Mouse (Mus musculus): ENCODE measurements around the gene Chrnb1. TPM values are rescaled to one million over a fixed set of nuclear protein-coding genes. Genes with fewer than 3 reads are reported as not detected.

Gene Chrnb1
- polyA plus RNA-seq, 1 experiment from 2014 or later = 5.0 TPM

DNA sequence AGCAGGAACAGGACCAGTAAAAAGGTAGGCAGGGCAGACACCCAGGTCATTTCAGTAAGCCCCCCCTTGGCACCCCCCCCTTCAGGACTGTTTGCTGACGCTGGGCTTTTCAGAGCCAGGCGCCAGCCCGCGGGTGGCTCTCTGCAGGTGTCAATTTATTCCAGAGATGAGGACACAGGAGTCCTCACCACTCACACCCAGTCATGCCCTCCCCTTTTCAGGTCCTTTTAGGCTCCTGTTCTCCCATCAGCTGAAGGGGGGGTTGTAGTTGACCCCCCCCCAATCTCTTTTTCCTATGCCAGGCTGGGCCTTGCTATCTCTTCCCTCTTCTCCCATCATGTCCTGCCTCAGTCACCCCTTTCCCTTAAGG is 40.2 kb upstream of the Chrnb1 start:
- Histone ChIP-seq H3K9ac (ENCODE audit: low read length) (no peak overlapping the region), H3K27ac (replicated peaks) (no peak overlapping the region), H3K4me2 (replicated peaks; ENCODE audit: low read depth) (peak overlapping the region; percentile 77), H3K9me3 (ENCODE audit: control insufficient read depth, low read length) (no peaks in the 10 kb centered on the region), H3K36me3 (ENCODE audit: control insufficient read depth, insufficient read depth, low read length) (0 out of 2 replicates have a peak, but pooled peaks cover 2% of the 10 kb centered on the region), H3K4me1 (replicated peaks; ENCODE audit: control insufficient read depth, insufficient read depth) (peaks cover 5% of the 10 kb centered on the region), H3K4me3 (ENCODE audit: low read depth, low read length) (no peak overlapping the region), H3K27me3 (ENCODE audit: control insufficient read depth, insufficient read depth, low read length) (no peaks in the 10 kb centered on the region)
- DNase-seq (ENCODE audit: low spot score) (no peak), ATAC-seq (ENCODE audit: low FRiP score, low TSS enrichment) (no peak)
- TF ChIP-seq EP300 (optimal IDR thresholded peaks at IDR 0.05) (no peak), CTCF (IDR thresholded peaks at IDR 0.05; ENCODE audit: low read depth) (no peak)
- 20% methylated on average over 4 of the region's 4 CpGs for WGBS

- Histone ChIP-seq H3K9me3 (ENCODE audit: control insufficient read depth, low read length) (no peaks in the 10 kb centered on the region), H3K9ac (ENCODE audit: low read length) (0 out of 2 replicates have a peak overlapping the region, but pooled peaks have one; percentile 8), H3K36me3 (ENCODE audit: control insufficient read depth, insufficient read depth, low read length) (0 out of 2 replicates have a peak, but pooled peaks cover 2% of the 10 kb centered on the region), H3K4me2 (replicated peaks; ENCODE audit: low read depth) (peak overlapping the region; percentile 77; the same call in 1 of the 2 replicates), H3K27me3 (ENCODE audit: control insufficient read depth, insufficient read depth, low read length) (no peaks in the 10 kb centered on the region), H3K4me3 (ENCODE audit: low read depth, low read length) (no peak overlapping the region), H3K4me1 (replicated peaks; ENCODE audit: control insufficient read depth, insufficient read depth) (peaks cover 5% of the 10 kb centered on the region), H3K27ac (replicated peaks) (no peak overlapping the region)
- WGBS = 36% methylated on average over 9 of the region's 9 CpGs
- TF ChIP-seq CTCF (IDR thresholded peaks at IDR 0.05; ENCODE audit: low read depth) (no peak), EP300 (optimal IDR thresholded peaks at IDR 0.05) (no peak)
- DNase-seq (ENCODE audit: low spot score) (no peak), ATAC-seq (ENCODE audit: low FRiP score, low TSS enrichment) (no peak)
Observed at GRCm38 (mm10) chr11:69835326-69835965, 39.7 kb upstream of the Chrnb1 start.

DNA sequence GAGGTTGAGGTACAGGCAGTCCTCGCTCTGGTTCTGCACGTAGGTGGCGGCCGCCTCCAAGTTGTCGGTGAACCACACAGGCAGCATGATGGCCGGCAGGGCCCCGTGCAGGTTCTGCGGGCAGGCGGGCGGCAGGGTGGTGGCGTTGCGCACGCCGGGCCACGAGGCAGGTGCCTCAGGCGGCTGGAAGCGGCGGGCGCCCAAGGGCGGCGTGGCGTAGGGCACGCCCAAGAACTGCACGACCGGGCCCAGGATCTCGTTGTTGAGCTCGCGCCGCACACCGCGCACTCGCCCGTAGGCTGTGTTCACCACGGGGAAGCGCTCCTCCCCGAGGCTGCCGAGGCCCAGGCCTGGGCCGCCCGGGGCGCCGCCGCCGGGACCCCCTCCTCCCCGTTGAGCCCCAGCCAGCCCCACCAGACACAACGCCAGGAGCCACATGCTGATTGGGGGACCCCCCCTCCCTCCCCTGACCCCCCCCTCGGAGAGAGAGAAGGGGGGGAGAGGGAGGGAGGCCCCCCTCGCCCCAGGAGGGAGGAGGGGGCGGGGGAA is 38.3 kb upstream of the Chrnb1 start:
- no peaks in the 10 kb centered on the region for H3K36me3 ChIP-seq (ENCODE audit: control insufficient read depth, insufficient read depth, low read length)
- TF ChIP-seq EP300 (optimal IDR thresholded peaks at IDR 0.05) (no peak), CTCF (IDR thresholded peaks at IDR 0.05; ENCODE audit: low read depth) (peak; percentile 6; the same call in 1 of the 2 replicates)
- no peaks in the 10 kb centered on the region for H3K9me3 ChIP-seq (ENCODE audit: control insufficient read depth, low read length)
- H3K27ac ChIP-seq (replicated peaks) = peak overlapping the region; percentile 30; the same call in 1 of the 2 replicates
- H3K4me1 ChIP-seq (replicated peaks; ENCODE audit: control insufficient read depth, insufficient read depth) = peaks cover 3% of the 10 kb centered on the region
- H3K9ac ChIP-seq (ENCODE audit: low read length) = peak overlapping the region; percentile 66
- H3K27me3 ChIP-seq (ENCODE audit: control insufficient read depth, insufficient read depth, low read length) = no peaks in the 10 kb centered on the region
- peak; percentile 79 for DNase-seq (ENCODE audit: low spot score)
- 12% methylated on average over 37 of the region's 48 CpGs for WGBS
- peak overlapping the region; percentile 35 for H3K4me3 ChIP-seq (ENCODE audit: low read depth, low read length)
- peak; percentile 18; the same call in 1 of the 2 replicates for ATAC-seq (ENCODE audit: low FRiP score, low TSS enrichment)
- H3K4me2 ChIP-seq (replicated peaks; ENCODE audit: low read depth) = peak overlapping the region; percentile 67

DNA sequence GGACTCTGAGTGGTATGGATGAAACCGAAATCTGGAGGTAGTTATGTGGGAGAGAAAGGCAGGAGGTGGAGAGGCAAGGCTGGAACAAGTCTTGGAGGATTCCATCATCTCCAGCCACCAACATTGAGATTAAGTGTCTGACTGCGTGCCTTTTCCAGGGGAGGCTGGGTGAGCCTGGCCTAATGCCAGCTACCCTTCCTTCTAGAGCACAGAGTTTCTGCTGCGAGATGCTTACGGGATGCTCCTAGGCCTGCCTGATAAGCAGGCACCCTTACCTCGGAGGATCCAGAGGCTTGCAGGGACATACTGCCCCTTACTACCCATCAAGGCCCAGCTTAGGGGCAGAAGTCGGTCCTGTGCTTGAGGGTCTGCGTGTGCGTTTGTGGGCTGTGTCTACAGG is 37.8 kb upstream of the Chrnb1 start:
- Histone ChIP-seq H3K27me3 (ENCODE audit: control insufficient read depth, insufficient read depth, low read length) (no peaks in the 10 kb centered on the region), H3K4me2 (replicated peaks; ENCODE audit: low read depth) (peak overlapping the region; percentile 67), H3K27ac (replicated peaks) (no peak overlapping the region; the same call in 1 of the 2 replicates), H3K9ac (ENCODE audit: low read length) (peak overlapping the region; percentile 66), H3K36me3 (ENCODE audit: control insufficient read depth, insufficient read depth, low read length) (no peaks in the 10 kb centered on the region), H3K9me3 (ENCODE audit: control insufficient read depth, low read length) (no peaks in the 10 kb centered on the region), H3K4me3 (ENCODE audit: low read depth, low read length) (peak overlapping the region; percentile 35), H3K4me1 (replicated peaks; ENCODE audit: control insufficient read depth, insufficient read depth) (peaks cover 3% of the 10 kb centered on the region)
- TF ChIP-seq EP300 (optimal IDR thresholded peaks at IDR 0.05) (no peak), CTCF (IDR thresholded peaks at IDR 0.05; ENCODE audit: low read depth) (no peak)
- DNase-seq (ENCODE audit: low spot score) = no peak
- 62% methylated on average over 8 of the region's 8 CpGs for WGBS
- no peak for ATAC-seq (ENCODE audit: low FRiP score, low TSS enrichment)

GRCm38 (mm10) chr11:69828832-69829231 is 33.1 kb upstream of the Chrnb1 start:
- TF ChIP-seq EP300 (optimal IDR thresholded peaks at IDR 0.05) (no peak), CTCF (IDR thresholded peaks at IDR 0.05; ENCODE audit: low read depth) (no peak)
- no peaks in the 10 kb centered on the region for H3K36me3 ChIP-seq (ENCODE audit: control insufficient read depth, insufficient read depth, low read length)
- no peaks in the 10 kb centered on the region for H3K27me3 ChIP-seq (ENCODE audit: control insufficient read depth, insufficient read depth, low read length)
- H3K4me1 ChIP-seq (replicated peaks; ENCODE audit: control insufficient read depth, insufficient read depth) = no peaks in the 10 kb centered on the region; the same call in 1 of the 2 replicates
- ATAC-seq (ENCODE audit: low FRiP score, low TSS enrichment) = 0 out of 2 replicates have a peak, but pooled peaks have one; percentile 29
- no peak overlapping the region for H3K4me2 ChIP-seq (replicated peaks; ENCODE audit: low read depth)
- no peaks in the 10 kb centered on the region for H3K9me3 ChIP-seq (ENCODE audit: control insufficient read depth, low read length)
- H3K4me3 ChIP-seq (ENCODE audit: low read depth, low read length) = no peak overlapping the region
- no peak for DNase-seq (ENCODE audit: low spot score)
- H3K27ac ChIP-seq (replicated peaks) = no peak overlapping the region
- WGBS = 78% methylated on average over 5 of the region's 5 CpGs
- H3K9ac ChIP-seq (ENCODE audit: low read length) = no peak overlapping the region

GRCm38 (mm10) chr11:69823456-69823855 is 27.7 kb upstream of the Chrnb1 start:
- H3K9ac ChIP-seq (ENCODE audit: low read length) = no peak overlapping the region
- DNase-seq (ENCODE audit: low spot score) (no peak), ATAC-seq (ENCODE audit: low FRiP score, low TSS enrichment) (no peak)
- H3K36me3 ChIP-seq (ENCODE audit: control insufficient read depth, insufficient read depth, low read length) = no peaks in the 10 kb centered on the region
- H3K27ac ChIP-seq (replicated peaks) = no peak overlapping the region
- H3K4me3 ChIP-seq (ENCODE audit: low read depth, low read length) = no peak overlapping the region
- no peak overlapping the region for H3K4me2 ChIP-seq (replicated peaks; ENCODE audit: low read depth)
- H3K27me3 ChIP-seq (ENCODE audit: control insufficient read depth, insufficient read depth, low read length) = no peaks in the 10 kb centered on the region
- H3K4me1 ChIP-seq (replicated peaks; ENCODE audit: control insufficient read depth, insufficient read depth) = no peaks in the 10 kb centered on the region
- no peak for TF ChIP-seq EP300 (optimal IDR thresholded peaks at IDR 0.05)
- TF ChIP-seq CTCF (IDR thresholded peaks at IDR 0.05; ENCODE audit: low read depth) = no peak
- H3K9me3 ChIP-seq (ENCODE audit: control insufficient read depth, low read length) = no peaks in the 10 kb centered on the region
- WGBS = 64% methylated on average over 2 of the region's 2 CpGs

Measured in stomach, postnatal 0 days (tissue).